Mouse (Mus musculus) C2C12 (cell line): ENCODE measurements around the gene Zic2. TPM values are rescaled to one million over a fixed set of nuclear protein-coding genes. Genes with fewer than 3 reads are reported as not detected.
A peak's percentile ranks its signal among the peaks of the same experiment; 100 is the strongest.

Source experiments
- H3K27me3 ChIP-seq: one replicate; pipeline ENCODE4 v1.6.1; 2011; ENCODE audit not compliant: control insufficient read depth, insufficient read depth, insufficient read length
- H3K36me3 ChIP-seq: one replicate; pipeline ENCODE4 v1.6.1; 2011; ENCODE audit not compliant: control insufficient read depth, insufficient read depth
- H3K4me3 ChIP-seq: one replicate; pipeline ENCODE4 v1.5.1; 2011; ENCODE audit warnings: mild to moderate bottlenecking, control low read depth; ENCODE audit not compliant: poor library complexity, insufficient read depth, severe bottlenecking
- H3K79me2 ChIP-seq: one replicate; pipeline ENCODE4 v1.6.1; 2011; ENCODE audit not compliant: control insufficient read depth, insufficient read depth
- H3K79me3 ChIP-seq: one replicate; pipeline ENCODE4 v1.6.1; 2011; ENCODE audit warnings: low read depth, control low read depth
- H3ac ChIP-seq: one replicate; pipeline ENCODE3; 2011; ENCODE audit warnings: low read depth; ENCODE audit not compliant: control insufficient read depth, insufficient read length
- CEBPB ChIP-seq: IDR thresholded peaks from one replicate; pipeline ENCODE4 v1.6.1; 2011; ENCODE audit warnings: low read depth, mild to moderate bottlenecking, control low read depth, moderate library complexity
- CTCF ChIP-seq: IDR thresholded peaks from one replicate; pipeline ENCODE4 v1.5.1; 2011; ENCODE audit not compliant: control insufficient read depth, insufficient read depth, insufficient read length
- FOSL1 ChIP-seq: IDR thresholded peaks from one replicate; pipeline ENCODE4 v1.8.0; 2011; ENCODE audit warnings: mild to moderate bottlenecking, low read length; ENCODE audit not compliant: poor library complexity, insufficient read depth, severe bottlenecking
- MAX ChIP-seq: IDR thresholded peaks from one replicate; pipeline ENCODE4 v1.6.1; 2011; ENCODE audit warnings: mild to moderate bottlenecking, control low read depth
- MYOD1 ChIP-seq: IDR thresholded peaks from one replicate; pipeline ENCODE4 v1.6.1; 2011; ENCODE audit warnings: low read depth; ENCODE audit not compliant: control insufficient read depth, insufficient read length
- MYOG ChIP-seq: IDR thresholded peaks from one replicate; pipeline ENCODE4 v1.6.1; 2011; ENCODE audit not compliant: control insufficient read depth, insufficient read length; ENCODE audit errors: extremely low read depth
- USF1 ChIP-seq: IDR thresholded peaks from one replicate; pipeline ENCODE4 v1.6.1; 2011; ENCODE audit warnings: low read depth, mild to moderate bottlenecking, control low read depth, moderate library complexity
- polyA plus RNA-seq: library from polyadenylated mRNA; unstranded; fragments of >200 nt; fragmentation: generic; extraction: Trizol; gene quantifications from one replicate; pipeline ENCODE4 v1.2.1, GENCODE M21; 2012; ENCODE audit warnings: missing spikeins

Zic2 gene
- polyA plus RNA-seq, 1 experiment = 2.5 TPM

GRCm38 (mm10) chr14:122474041-122474890 lies 969 bp upstream of the Zic2 start:
- TF ChIP-seq FOSL1 = no peak
- TF ChIP-seq USF1 = no peak
- no peak for TF ChIP-seq CEBPB
- no peak for TF ChIP-seq MAX
- no peak for TF ChIP-seq MYOD1
- TF ChIP-seq MYOG = no peak
- TF ChIP-seq CTCF = no peak

GRCm38 (mm10) chr14:122475557-122476040 lies 364 bp downstream of the Zic2 start:
- H3ac ChIP-seq = peak overlapping the region; percentile 58
- H3K27me3 ChIP-seq = peaks cover 27% of the 10 kb centered on the region
- H3K4me3 ChIP-seq = peak overlapping the region; percentile 39

More at GRCm38 (mm10) chr14:122474041-122474890, 969 bp upstream of the Zic2 start:
- H3ac ChIP-seq = peak overlapping the region; percentile 27
- H3K4me3 ChIP-seq = peak overlapping the region; percentile 18
- H3K79me3 ChIP-seq = peaks cover 2% of the 10 kb centered on the region
- peaks cover 28% of the 10 kb centered on the region for H3K27me3 ChIP-seq
- H3K36me3 ChIP-seq = no peaks in the 10 kb centered on the region
- H3K79me2 ChIP-seq = peaks cover 17% of the 10 kb centered on the region

GRCm38 (mm10) chr14:122476041-122476821 lies 996 bp downstream of the Zic2 start:
- no peaks in the 10 kb centered on the region for H3K36me3 ChIP-seq
- H3K79me2 ChIP-seq = peaks cover 17% of the 10 kb centered on the region
- peak overlapping the region; percentile 58 for H3ac ChIP-seq
- peak overlapping the region; percentile 39 for H3K4me3 ChIP-seq
- TF ChIP-seq MAX (no peak), MYOG (no peak), CEBPB (no peak), MYOD1 (no peak), USF1 (no peak), FOSL1 (no peak), CTCF (no peak)
- H3K27me3 ChIP-seq = peaks cover 30% of the 10 kb centered on the region
- H3K79me3 ChIP-seq = peaks cover 2% of the 10 kb centered on the region

More at GRCm38 (mm10) chr14:122475557-122476040, 364 bp downstream of the Zic2 start:
- peaks cover 2% of the 10 kb centered on the region for H3K79me3 ChIP-seq
- TF ChIP-seq CEBPB (no peak), MAX (no peak), CTCF (no peak)
- H3K79me2 ChIP-seq = peaks cover 17% of the 10 kb centered on the region
- H3K36me3 ChIP-seq = no peaks in the 10 kb centered on the region

- Histone ChIP-seq H3K27me3 (peaks cover 32% of the 10 kb centered on the region), H3K79me2 (peaks cover 17% of the 10 kb centered on the region), H3K36me3 (no peaks in the 10 kb centered on the region), H3K79me3 (peaks cover 2% of the 10 kb centered on the region), H3ac (no peak overlapping the region), H3K4me3 (peak overlapping the region; percentile 39)
- TF ChIP-seq FOSL1 (no peak), MYOD1 (no peak), CTCF (no peak), MYOG (no peak), MAX (no peak), USF1 (no peak), CEBPB (no peak)
These were observed 1.6 kb downstream of the Zic2 start for GRCm38 (mm10) chr14:122476822-122477215.

- Histone ChIP-seq H3K79me2 (peaks cover 17% of the 10 kb centered on the region), H3ac (no peak overlapping the region), H3K79me3 (peaks cover 2% of the 10 kb centered on the region), H3K36me3 (no peaks in the 10 kb centered on the region), H3K4me3 (no peak overlapping the region), H3K27me3 (peaks cover 32% of the 10 kb centered on the region)
- no peak for TF ChIP-seq USF1
These were observed 2.0 kb downstream of the Zic2 start for GRCm38 (mm10) chr14:122477261-122477671.
